Mouse (Mus musculus): ENCODE measurements around the gene Rnaseh2b. TPM values are rescaled to one million over a fixed set of nuclear protein-coding genes. Genes with fewer than 3 reads are reported as not detected.

The Rnaseh2b gene
- polyA plus RNA-seq, 1 experiment from 2014 or later = 62.9 TPM

- H3K36me3 ChIP-seq (ENCODE audit: control insufficient read depth, insufficient read depth, low read length) = no peaks in the 10 kb centered on the region
- H3K4me2 ChIP-seq (replicated peaks; ENCODE audit: low read depth, low read length) = no peak overlapping the region
- no peak for DNase-seq (ENCODE audit: low spot score)
- H3K9me3 ChIP-seq (ENCODE audit: control insufficient read depth, low read length) = no peaks in the 10 kb centered on the region
- H3K9ac ChIP-seq (ENCODE audit: low read depth, low read length) = no peak overlapping the region
- ATAC-seq (ENCODE audit: low FRiP score) = no peak
- no peaks in the 10 kb centered on the region for H3K27me3 ChIP-seq (ENCODE audit: control insufficient read depth, insufficient read depth, low read length)
- no peak overlapping the region for H3K4me3 ChIP-seq (ENCODE audit: low read depth, low read length)
- WGBS = 76% methylated on average over 10 of the region's 10 CpGs
- no peak overlapping the region for H3K27ac ChIP-seq (ENCODE audit: low read depth, low read length)
- no peaks in the 10 kb centered on the region for H3K4me1 ChIP-seq (replicated peaks; ENCODE audit: control insufficient read depth, insufficient read depth, low read length)
Observed at GRCm38 (mm10) chr14:62342643-62343144, 50.3 kb downstream of the Rnaseh2b start.

GRCm38 (mm10) chr14:62346570-62346969 lies 54.2 kb downstream of the Rnaseh2b start:
- ATAC-seq (ENCODE audit: low FRiP score) (no peak), DNase-seq (ENCODE audit: low spot score) (no peak)
- H3K27ac ChIP-seq (ENCODE audit: low read depth, low read length) = no peak overlapping the region
- 70% methylated on average over 11 of the region's 11 CpGs for WGBS
- H3K9me3 ChIP-seq (ENCODE audit: control insufficient read depth, low read length) = no peaks in the 10 kb centered on the region
- no peak overlapping the region for H3K4me3 ChIP-seq (ENCODE audit: low read depth, low read length)
- no peaks in the 10 kb centered on the region for H3K4me1 ChIP-seq (replicated peaks; ENCODE audit: control insufficient read depth, insufficient read depth, low read length)
- no peaks in the 10 kb centered on the region for H3K27me3 ChIP-seq (ENCODE audit: control insufficient read depth, insufficient read depth, low read length)
- no peak overlapping the region for H3K9ac ChIP-seq (ENCODE audit: low read depth, low read length)
- no peaks in the 10 kb centered on the region for H3K36me3 ChIP-seq (ENCODE audit: control insufficient read depth, insufficient read depth, low read length)
- no peak overlapping the region for H3K4me2 ChIP-seq (replicated peaks; ENCODE audit: low read depth, low read length)

- 87% methylated on average over 7 of the region's 7 CpGs for WGBS
- no peak overlapping the region for H3K9ac ChIP-seq (ENCODE audit: low read depth, low read length)
Observed at GRCm38 (mm10) chr14:62347103-62347502, 54.7 kb downstream of the Rnaseh2b start.

GRCm38 (mm10) chr14:62349786-62350185 lies 57.4 kb downstream of the Rnaseh2b start:
- no peaks in the 10 kb centered on the region for H3K36me3 ChIP-seq (ENCODE audit: control insufficient read depth, insufficient read depth, low read length)
- H3K4me3 ChIP-seq (ENCODE audit: low read depth, low read length) = no peak overlapping the region
- H3K27ac ChIP-seq (ENCODE audit: low read depth, low read length) = no peak overlapping the region
- H3K4me1 ChIP-seq (replicated peaks; ENCODE audit: control insufficient read depth, insufficient read depth, low read length) = no peaks in the 10 kb centered on the region
- no peaks in the 10 kb centered on the region for H3K9me3 ChIP-seq (ENCODE audit: control insufficient read depth, low read length)
- H3K27me3 ChIP-seq (ENCODE audit: control insufficient read depth, insufficient read depth, low read length) = no peaks in the 10 kb centered on the region
- 80% methylated on average over 5 of the region's 5 CpGs for WGBS
- H3K4me2 ChIP-seq (replicated peaks; ENCODE audit: low read depth, low read length) = no peak overlapping the region
- DNase-seq (ENCODE audit: low spot score) (no peak), ATAC-seq (ENCODE audit: low FRiP score) (no peak)
- H3K9ac ChIP-seq (ENCODE audit: low read depth, low read length) = no peak overlapping the region

More at GRCm38 (mm10) chr14:62347103-62347502, 54.7 kb downstream of the Rnaseh2b start:
- H3K27ac ChIP-seq (ENCODE audit: low read depth, low read length) = no peak overlapping the region
- H3K4me1 ChIP-seq (replicated peaks; ENCODE audit: control insufficient read depth, insufficient read depth, low read length) = no peaks in the 10 kb centered on the region
- H3K36me3 ChIP-seq (ENCODE audit: control insufficient read depth, insufficient read depth, low read length) = no peaks in the 10 kb centered on the region
- no peak overlapping the region for H3K4me3 ChIP-seq (ENCODE audit: low read depth, low read length)
- H3K4me2 ChIP-seq (replicated peaks; ENCODE audit: low read depth, low read length) = no peak overlapping the region
- no peak for DNase-seq (ENCODE audit: low spot score)
- H3K9me3 ChIP-seq (ENCODE audit: control insufficient read depth, low read length) = no peaks in the 10 kb centered on the region
- ATAC-seq (ENCODE audit: low FRiP score) = no peak
- no peaks in the 10 kb centered on the region for H3K27me3 ChIP-seq (ENCODE audit: control insufficient read depth, insufficient read depth, low read length)

- WGBS = 82% methylated on average over 4 of the region's 4 CpGs
- Histone ChIP-seq H3K4me1 (replicated peaks; ENCODE audit: control insufficient read depth, insufficient read depth, low read length) (no peaks in the 10 kb centered on the region), H3K9ac (ENCODE audit: low read depth, low read length) (no peak overlapping the region), H3K27me3 (ENCODE audit: control insufficient read depth, insufficient read depth, low read length) (no peaks in the 10 kb centered on the region), H3K4me3 (ENCODE audit: low read depth, low read length) (no peak overlapping the region), H3K9me3 (ENCODE audit: control insufficient read depth, low read length) (no peaks in the 10 kb centered on the region), H3K27ac (ENCODE audit: low read depth, low read length) (no peak overlapping the region), H3K4me2 (replicated peaks; ENCODE audit: low read depth, low read length) (no peak overlapping the region), H3K36me3 (ENCODE audit: control insufficient read depth, insufficient read depth, low read length) (no peaks in the 10 kb centered on the region)
- DNase-seq (ENCODE audit: low spot score) (no peak), ATAC-seq (ENCODE audit: low FRiP score) (no peak)
Observed at GRCm38 (mm10) chr14:62350186-62350585, 57.8 kb downstream of the Rnaseh2b start.

GRCm38 (mm10) chr14:62350890-62351289 lies 58.5 kb downstream of the Rnaseh2b start:
- Histone ChIP-seq H3K9me3 (ENCODE audit: control insufficient read depth, low read length) (no peaks in the 10 kb centered on the region), H3K9ac (ENCODE audit: low read depth, low read length) (no peak overlapping the region), H3K36me3 (ENCODE audit: control insufficient read depth, insufficient read depth, low read length) (no peaks in the 10 kb centered on the region), H3K4me1 (replicated peaks; ENCODE audit: control insufficient read depth, insufficient read depth, low read length) (no peaks in the 10 kb centered on the region), H3K4me3 (ENCODE audit: low read depth, low read length) (no peak overlapping the region), H3K4me2 (replicated peaks; ENCODE audit: low read depth, low read length) (no peak overlapping the region), H3K27me3 (ENCODE audit: control insufficient read depth, insufficient read depth, low read length) (no peaks in the 10 kb centered on the region), H3K27ac (ENCODE audit: low read depth, low read length) (no peak overlapping the region)
- DNase-seq (ENCODE audit: low spot score) (no peak), ATAC-seq (ENCODE audit: low FRiP score) (no peak)
- 86% methylated on average over 3 of the region's 3 CpGs for WGBS

GRCm38 (mm10) chr14:62353372-62353771 lies 61.0 kb downstream of the Rnaseh2b start:
- ATAC-seq (ENCODE audit: low FRiP score) (no peak), DNase-seq (ENCODE audit: low spot score) (no peak)
- H3K27ac ChIP-seq (ENCODE audit: low read depth, low read length) = no peak overlapping the region
- H3K9me3 ChIP-seq (ENCODE audit: control insufficient read depth, low read length) = no peaks in the 10 kb centered on the region
- no peaks in the 10 kb centered on the region for H3K36me3 ChIP-seq (ENCODE audit: control insufficient read depth, insufficient read depth, low read length)
- H3K27me3 ChIP-seq (ENCODE audit: control insufficient read depth, insufficient read depth, low read length) = no peaks in the 10 kb centered on the region
- no peak overlapping the region for H3K4me2 ChIP-seq (replicated peaks; ENCODE audit: low read depth, low read length)
- H3K4me3 ChIP-seq (ENCODE audit: low read depth, low read length) = no peak overlapping the region
- H3K4me1 ChIP-seq (replicated peaks; ENCODE audit: control insufficient read depth, insufficient read depth, low read length) = no peaks in the 10 kb centered on the region
- WGBS = 80% methylated on average over 9 of the region's 9 CpGs
- no peak overlapping the region for H3K9ac ChIP-seq (ENCODE audit: low read depth, low read length)

GRCm38 (mm10) chr14:62353793-62354192 lies 61.4 kb downstream of the Rnaseh2b start:
- H3K4me1 ChIP-seq (replicated peaks; ENCODE audit: control insufficient read depth, insufficient read depth, low read length) = no peaks in the 10 kb centered on the region
- 91% methylated on average over 5 of the region's 5 CpGs for WGBS

GRCm38 (mm10) chr14:62355201-62355600 lies 62.8 kb downstream of the Rnaseh2b start:
- 88% methylated on average over 7 of the region's 7 CpGs for WGBS
- H3K9me3 ChIP-seq (ENCODE audit: control insufficient read depth, low read length) = no peaks in the 10 kb centered on the region

More at GRCm38 (mm10) chr14:62353793-62354192, 61.4 kb downstream of the Rnaseh2b start:
- Histone ChIP-seq H3K36me3 (ENCODE audit: control insufficient read depth, insufficient read depth, low read length) (no peaks in the 10 kb centered on the region), H3K27me3 (ENCODE audit: control insufficient read depth, insufficient read depth, low read length) (no peaks in the 10 kb centered on the region), H3K4me3 (ENCODE audit: low read depth, low read length) (no peak overlapping the region), H3K9me3 (ENCODE audit: control insufficient read depth, low read length) (no peaks in the 10 kb centered on the region), H3K27ac (ENCODE audit: low read depth, low read length) (no peak overlapping the region), H3K9ac (ENCODE audit: low read depth, low read length) (no peak overlapping the region), H3K4me2 (replicated peaks; ENCODE audit: low read depth, low read length) (no peak overlapping the region)
- DNase-seq (ENCODE audit: low spot score) = no peak
- ATAC-seq (ENCODE audit: low FRiP score) = no peak

More at GRCm38 (mm10) chr14:62355201-62355600, 62.8 kb downstream of the Rnaseh2b start:
- Histone ChIP-seq H3K9ac (ENCODE audit: low read depth, low read length) (no peak overlapping the region), H3K36me3 (ENCODE audit: control insufficient read depth, insufficient read depth, low read length) (no peaks in the 10 kb centered on the region), H3K4me1 (replicated peaks; ENCODE audit: control insufficient read depth, insufficient read depth, low read length) (no peaks in the 10 kb centered on the region), H3K4me2 (replicated peaks; ENCODE audit: low read depth, low read length) (no peak overlapping the region), H3K27ac (ENCODE audit: low read depth, low read length) (no peak overlapping the region), H3K27me3 (ENCODE audit: control insufficient read depth, insufficient read depth, low read length) (no peaks in the 10 kb centered on the region), H3K4me3 (ENCODE audit: low read depth, low read length) (no peak overlapping the region)
- ATAC-seq (ENCODE audit: low FRiP score) (no peak), DNase-seq (ENCODE audit: low spot score) (no peak)
